Mouse (Mus musculus) telencephalon, adult 2 months (tissue): Measurements from ENCODE around the gene Ttc23.

Experiments used
- DNase-seq: peaks from one replicate; pipeline ENCODE4 v3.0.0-alpha.2; 2011; ENCODE audit warnings: low read depth, low spot score

Gene Ttc23

DNA sequence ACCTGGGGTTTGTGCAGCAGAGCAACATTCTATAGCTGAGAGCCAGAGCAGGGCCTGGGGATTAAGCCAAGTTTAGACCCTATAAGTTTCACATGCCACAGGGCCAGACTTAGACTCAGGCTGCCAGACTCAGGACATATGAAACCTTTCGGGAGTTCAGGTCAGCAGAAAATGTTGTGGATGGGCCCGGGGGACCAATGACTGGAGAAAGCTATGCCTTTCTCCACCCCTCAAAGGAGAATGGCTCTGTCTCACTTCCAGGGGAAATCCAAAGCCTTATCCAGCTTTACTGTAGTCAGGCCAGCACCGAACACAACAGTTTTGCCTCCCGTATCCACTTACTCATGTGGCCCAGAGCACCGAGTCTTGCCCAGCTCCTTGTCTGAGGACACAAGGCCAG lies 93.6 kb downstream of the Ttc23 start:
- DNase-seq: no peak

DNA sequence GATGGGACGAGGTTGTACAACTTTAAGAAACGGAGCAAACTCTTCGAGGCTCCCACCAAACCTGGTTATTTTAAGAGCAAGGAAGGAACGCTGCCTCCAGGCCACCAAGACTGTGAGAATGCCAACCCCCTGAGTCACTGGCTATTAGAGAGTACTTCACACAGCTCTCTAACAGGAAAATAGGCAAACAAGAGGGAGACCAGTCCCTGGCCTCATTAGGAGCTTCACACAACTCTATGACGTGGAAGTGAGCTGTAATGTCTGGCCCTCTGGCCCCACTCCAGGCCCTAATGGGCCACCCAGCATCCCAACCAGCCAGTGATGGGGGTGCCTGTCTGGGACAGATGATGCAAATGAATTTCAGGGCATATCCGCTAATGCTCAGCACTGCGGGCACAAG lies 94.5 kb downstream of the Ttc23 start:
- no peak for DNase-seq

DNA sequence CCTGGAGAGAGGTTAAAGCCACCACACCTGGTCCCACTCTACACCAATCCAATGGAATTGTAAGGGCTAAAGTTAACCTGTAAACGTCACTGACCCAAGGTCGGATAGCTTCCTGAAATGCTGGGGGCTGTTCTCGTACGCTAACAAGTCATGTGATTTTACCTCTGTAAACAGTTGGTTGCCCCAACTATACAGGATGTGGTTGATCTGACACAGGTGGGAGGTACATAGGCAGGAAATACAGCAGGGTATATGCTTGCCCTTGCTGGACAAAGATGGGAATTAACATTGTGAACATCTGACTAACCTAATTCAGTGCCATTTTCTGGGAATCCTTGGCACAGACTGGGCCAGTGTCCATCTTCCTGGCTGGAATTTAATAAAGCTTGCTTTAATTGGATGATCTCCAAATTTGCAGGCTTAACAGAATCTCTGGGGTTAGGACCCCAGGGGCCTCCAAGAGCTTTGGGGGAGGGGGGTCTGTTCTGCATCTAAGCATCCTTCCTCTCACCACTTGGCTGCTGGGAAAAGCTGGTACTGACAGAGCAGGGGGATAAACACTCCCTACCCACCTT lies 100.6 kb downstream of the Ttc23 start:
- DNase-seq: no peak

DNA sequence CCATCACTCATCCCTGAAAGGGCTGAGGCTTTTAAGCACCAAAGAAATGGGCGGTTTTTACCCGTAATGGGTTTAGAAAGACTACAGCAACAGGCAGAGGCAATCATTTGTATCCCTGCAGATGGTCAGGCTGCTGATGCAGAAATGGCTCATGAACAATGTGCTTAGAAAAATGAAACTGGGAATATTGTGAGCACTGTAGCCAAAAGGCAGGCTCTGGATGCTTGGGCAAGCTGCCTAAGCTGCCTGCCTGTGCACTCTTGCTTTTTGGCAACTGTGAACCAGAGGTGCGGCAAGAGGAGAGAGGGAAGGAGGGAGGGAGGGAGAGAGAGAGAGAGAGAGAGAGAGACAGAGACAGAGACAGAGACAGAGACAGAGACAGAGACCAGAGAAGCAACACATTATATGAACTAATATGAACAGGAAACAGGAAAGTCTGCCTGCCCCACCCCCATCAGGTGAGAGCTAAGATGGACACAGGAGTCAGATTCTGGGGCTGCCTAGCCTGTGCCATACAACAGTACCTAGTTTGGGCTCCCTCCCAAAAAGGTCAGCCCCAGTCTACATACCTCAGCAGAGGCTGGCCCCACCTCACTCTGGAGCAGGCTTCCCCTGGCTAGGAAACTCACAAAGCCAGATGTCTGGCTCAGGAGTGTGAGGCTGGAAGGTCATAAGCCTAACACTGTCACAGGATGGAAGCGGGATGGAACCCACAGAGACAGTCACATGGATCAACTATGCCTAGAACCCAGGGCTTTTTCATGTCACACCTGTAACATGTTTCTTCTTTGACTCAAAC lies 102.4 kb downstream of the Ttc23 start:
- DNase-seq: peak; percentile 21

DNA sequence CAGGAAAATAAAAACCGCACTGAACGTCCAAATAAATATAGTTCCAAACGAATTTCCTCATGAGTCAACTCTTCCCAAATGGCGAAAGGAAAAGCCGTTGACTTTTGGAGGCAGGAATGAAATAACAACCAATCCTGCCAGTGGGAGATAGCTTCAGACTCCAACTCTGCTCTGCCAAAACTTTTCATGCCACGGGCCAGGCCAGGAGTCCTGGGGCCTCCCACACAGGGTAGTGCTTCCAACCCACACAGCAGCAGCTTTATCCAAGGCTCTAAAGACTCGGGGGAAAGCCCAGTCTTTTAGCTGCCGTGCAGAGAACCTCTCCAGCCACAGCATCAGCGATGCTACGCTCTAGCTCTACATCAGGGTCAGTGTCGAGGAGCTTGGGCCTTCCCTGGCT lies 107.4 kb downstream of the Ttc23 start:
- DNase-seq: no peak

DNA sequence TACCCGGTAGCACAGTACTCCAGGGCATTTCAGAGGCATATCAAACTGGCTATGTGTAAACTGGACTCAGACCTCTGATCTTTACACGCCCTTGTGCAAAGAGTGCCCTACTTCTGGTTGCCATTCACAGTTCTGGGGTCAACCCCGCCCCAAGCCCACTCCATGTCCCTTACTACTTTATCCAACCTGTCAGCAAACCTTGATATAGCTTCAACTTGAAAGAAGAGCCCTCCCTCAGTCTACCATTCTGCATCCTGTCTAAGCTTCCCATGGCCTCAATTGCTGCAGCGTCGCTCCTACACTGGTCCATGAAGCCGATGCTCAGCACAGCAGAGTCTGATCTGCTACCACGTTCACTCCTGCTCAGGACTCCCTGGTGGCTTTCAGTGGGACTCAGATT lies 108.2 kb downstream of the Ttc23 start:
- DNase-seq: no peak

DNA sequence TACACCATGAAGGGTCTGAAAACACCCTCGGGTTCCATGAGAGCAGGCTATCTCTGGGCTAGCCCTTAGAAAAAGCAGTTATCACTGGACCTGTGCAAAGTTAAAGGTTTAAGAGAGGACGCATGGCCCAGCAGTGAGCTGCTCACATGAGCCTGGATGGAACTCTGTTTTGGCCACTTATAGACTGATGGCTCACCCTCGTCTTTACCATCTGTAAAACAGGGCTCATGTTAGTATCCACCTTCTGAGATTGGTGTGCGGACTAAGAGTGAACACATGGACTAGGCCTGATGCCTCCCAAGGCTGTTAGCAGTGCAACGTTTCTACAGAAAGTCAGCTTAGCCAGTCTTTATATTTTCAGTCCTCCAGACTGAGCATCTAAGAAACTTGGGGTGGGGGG lies 109.4 kb downstream of the Ttc23 start:
- DNase-seq: no peak

DNA sequence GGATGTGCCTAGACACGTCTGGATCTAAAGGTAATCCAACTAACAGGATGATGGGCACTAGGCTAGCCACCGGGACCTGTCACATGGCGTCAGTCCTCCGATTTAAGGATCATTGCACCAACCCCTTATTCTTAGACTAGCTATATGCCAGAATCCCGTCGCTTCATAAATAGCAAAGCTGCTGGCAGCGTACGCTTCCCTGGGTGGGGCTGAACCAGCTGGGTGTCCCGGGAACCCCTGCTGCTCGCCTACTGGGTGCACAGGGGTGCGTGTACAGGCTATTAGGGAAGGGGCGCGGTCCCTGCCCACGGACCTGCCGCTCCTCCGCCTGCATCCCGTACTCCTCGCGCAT lies 111.3 kb downstream of the Ttc23 start:
- DNase-seq: no peak

DNA sequence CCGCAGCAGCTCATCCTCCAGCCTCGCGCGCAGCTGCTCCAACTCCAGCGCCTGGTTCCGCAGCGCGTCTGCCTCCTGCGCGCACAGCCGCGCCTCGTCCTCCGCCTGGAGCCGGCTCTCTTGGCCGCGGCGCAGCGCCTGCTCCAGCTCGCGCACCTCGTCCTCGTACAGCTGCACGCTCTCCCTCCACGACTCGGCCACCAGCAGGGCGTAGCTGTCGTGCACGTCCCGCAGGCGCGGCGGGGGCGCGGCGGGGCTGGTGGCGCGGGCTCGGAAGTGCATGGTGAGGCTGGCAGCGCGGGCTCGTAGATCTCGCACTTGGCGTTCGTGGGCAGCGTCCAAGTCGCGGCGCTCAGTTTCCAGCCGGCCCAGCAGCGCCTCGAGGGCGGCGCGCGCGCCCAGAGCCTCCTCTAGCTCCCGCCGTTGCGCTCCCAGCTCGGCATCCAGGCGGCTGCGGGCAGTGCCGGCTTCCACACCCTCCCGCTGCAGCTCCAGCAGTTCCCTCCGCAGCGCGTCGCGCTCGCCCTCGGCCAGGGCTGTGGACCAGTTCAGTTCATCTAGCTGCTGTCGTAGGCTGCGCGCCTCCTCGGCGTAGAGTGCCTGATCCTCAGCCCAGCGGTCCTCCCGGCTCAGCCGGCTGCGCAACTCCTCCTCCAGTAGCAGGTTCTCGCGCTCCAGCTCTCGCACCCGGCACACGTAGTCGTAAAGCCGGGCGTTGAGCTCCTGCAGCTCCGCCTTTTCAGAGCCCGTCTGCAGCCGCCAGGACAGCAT lies 111.8 kb downstream of the Ttc23 start:
- peak; percentile 44 for DNase-seq

DNA sequence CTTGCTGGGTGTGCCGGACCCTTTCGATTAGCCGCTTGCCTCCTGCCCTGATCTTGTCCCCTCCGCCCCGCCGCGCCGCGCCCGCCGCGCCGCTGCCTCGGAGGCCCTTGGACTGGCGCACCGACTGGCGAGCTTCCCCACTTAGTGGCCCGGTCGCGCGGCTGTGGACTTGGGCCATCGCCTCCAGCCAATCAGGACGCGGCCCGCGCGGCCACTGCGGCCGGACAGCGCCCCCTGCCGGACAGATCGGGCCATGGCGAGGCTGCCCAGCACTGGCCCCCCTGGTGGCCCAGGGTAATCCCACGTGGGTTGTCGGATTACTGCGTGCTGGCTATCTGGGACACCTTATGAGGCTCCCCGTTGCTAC lies 112.4 kb downstream of the Ttc23 start, which contains the start of gene Synm:
Gene Synm (minus strand): TSS at position 114 of the 367 bp plus-strand sequence.
- DNase-seq: peak; percentile 50

DNA sequence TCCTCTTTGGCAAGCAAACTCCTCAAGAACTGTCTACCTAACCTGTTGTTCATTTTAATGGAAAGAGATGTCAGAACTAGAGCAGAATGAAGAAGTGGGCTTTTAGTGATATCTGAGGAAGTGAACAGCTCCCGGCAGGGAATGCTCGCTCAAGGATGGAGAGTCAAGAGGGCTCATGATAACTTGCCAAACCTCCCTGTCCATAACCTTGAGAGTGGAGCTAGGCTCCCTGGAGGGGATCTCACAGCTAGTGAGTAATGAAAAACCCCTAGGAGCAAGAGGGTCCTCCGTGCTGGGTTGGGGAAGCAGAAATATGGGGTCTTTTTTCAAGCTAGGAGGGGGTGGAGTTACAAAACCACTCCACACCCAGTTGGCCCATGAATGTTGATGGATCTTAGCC lies 116.4 kb downstream of the Ttc23 start:
- DNase-seq: no peak

DNA sequence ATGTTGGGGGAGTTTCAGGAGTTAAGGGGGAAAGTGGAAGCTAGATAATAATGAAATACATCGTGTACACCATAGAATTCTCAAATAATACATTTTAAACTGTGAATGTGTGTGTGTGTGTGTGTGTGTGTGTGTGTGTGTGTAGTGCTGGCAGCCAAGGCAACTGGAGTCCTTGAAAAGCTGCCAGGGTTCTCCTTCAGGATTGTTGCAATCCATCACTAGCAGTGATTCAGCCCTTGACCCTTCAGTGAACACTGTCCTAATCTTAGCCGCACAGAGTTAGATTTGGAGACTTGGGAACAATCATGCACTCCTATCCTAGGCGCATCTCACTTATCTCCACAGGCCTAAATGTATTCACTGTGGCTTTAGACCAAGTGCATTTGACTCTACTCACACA lies 120.9 kb downstream of the Ttc23 start:
- DNase-seq: no peak

DNA sequence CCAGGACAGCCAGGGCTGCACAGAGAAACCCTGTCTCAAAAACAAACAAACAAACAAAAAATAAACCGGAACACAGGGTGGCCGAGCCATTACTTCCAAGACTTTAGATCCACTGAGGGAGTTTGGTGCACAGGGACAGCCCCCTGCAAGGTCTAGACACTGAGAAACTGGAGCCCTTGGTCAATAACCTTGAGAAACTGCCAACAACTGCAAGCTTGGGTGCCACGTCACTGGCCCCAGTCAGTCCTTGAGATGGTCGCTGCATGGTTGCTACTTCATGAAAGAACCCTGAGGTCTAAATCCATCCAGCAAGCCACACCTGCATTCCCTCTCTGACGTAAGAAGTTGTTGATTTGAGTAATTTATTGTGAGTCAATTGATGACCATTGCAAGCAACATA lies 122.3 kb downstream of the Ttc23 start:
- no peak for DNase-seq

DNA sequence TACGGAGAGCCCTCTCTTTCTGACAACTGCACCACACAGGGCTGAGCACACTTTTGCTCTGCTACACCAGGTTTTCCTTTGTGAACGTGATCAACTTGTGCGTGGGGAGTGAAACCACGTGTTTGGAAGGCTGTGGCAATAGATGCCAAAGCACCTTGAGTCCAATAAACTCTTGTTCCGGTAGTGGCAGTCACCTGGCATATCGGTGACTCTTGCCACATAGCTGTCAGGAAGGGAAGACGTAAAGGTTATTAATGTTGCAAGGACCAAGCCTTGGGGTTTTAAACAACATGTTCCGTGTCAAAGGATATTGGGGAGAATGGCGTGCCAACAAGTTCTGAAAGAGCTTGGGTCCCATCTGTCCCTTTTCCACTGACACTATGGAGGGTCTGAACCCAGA lies 125.0 kb downstream of the Ttc23 start:
- no peak for DNase-seq

DNA sequence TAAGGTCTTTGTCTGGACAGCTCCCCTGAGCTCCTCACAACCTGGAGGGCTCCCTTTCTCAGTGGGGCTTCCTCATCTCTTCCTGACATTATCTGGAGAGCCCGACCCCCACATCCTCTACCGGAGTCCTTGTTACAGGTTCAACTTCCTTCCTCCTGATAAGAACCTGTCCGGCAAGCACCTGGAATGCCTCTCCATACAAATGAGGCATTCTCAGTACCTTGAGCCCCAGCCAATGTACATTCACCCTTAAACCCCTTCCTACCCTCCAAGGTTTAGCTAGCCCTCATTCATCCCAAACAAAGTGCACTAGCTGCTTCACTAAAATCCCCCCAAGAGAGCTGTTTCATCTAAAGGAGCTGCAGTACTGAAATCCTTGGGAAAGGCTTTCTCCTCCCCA lies 128.4 kb downstream of the Ttc23 start:
- DNase-seq: no peak

DNA sequence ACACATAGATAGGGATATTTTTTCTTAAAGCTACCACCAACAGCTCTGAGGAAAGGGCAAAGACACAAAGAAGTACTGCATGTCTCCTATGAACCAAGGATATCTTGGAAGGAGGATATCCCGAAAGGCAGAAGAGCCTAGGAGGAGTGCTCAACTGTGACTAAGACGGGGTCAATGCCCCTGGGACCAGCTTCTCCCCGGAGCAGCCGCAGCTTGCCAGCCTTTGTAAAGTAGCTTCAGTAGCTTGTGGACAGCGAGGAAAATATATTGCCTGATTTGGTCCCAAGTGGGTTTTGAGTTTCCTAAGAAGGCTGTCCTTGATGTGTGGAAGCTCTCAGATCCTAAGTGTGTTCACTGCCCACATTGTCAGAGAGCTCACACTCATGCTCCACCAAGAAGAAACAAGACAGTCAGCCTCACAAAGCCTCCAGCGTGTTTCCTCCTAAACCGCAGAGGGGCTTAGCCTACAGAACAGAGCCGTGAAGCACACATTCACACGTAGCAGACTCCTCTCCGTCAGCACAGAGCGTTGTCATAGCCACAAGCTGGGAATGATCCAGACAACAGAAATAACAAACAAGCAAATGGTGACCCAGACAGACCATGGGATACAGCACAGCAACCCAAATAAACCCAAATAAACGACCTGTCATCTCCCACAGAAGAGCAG lies 129.6 kb downstream of the Ttc23 start:
- DNase-seq: no peak

DNA sequence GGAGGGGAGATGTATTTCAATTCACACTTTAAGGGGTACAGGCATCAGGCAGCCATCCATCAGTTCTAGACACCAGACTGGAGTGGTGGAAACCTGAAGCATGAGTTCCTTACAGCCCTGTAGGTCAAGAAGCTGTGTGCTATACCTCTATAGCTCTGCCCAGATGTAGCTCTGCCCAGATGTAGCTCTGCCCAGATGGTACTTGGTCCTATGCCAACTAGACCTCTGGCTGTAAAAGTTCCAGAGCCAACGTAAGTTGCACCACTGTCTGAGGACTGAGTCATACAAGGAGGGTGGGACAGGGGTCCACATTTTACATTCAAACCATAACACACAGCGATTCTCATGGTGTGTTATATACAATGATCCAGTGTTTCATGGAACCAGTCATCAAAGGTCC lies 140.7 kb downstream of the Ttc23 start:
- DNase-seq: no peak

DNA sequence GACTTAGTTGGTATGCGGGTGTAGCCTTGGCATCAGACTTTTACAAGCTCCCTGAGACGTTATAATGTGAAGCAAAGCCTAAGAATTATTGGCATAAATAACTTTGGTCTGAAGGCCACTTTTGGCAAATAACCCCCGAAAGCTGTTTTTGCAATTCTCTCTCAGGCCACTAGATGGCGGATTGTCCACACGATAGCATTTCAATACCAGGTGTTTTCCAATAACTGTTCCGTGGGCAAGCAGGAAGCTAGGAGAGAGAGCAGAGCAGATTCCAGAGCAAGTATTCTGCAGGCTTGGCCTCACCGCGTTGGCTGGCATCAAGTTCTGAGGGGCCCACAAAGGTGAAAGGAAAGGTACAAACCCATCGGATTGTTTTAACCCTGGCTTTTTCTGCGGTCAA lies 141.5 kb downstream of the Ttc23 start:
- no peak for DNase-seq

DNA sequence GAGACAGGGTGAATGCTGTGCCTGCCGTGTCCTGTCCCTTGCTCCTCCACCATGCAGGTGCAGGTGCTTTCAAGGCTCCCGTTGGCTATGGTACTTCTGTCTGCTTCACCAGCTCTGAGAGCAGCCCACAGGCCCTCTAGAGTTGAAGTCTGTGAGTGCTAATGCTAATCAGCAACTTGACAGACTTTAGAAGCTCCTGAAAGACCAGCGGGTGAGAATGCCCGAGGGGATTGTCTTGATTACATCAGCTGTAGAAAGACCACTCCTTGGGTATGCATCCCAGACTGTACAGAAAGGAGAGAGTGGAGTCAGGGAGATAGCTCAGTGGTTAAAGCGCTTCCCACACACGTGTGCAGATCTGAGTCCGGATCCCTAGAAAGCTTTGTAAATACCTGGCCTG lies 144.0 kb downstream of the Ttc23 start:
- no peak for DNase-seq

DNA sequence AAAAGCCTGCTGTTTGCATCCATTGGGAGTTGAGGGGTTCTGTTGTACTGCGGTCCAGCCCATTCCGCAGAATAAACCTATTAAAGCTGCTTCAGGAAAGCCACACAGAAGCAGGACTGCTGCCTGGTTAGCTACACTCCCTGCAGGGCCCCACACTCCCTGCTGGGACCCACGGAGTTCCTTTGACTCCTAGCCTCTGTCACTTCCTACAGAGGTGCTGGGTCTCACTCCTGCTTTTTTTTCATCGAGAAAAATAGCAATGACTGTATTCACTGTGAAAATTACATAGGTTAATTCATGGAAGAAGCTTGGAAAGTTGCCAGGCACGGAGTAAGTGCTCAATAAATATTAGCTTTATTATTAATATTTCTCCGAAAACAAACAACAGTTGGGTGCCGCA lies 146.2 kb downstream of the Ttc23 start:
- no peak for DNase-seq

DNA sequence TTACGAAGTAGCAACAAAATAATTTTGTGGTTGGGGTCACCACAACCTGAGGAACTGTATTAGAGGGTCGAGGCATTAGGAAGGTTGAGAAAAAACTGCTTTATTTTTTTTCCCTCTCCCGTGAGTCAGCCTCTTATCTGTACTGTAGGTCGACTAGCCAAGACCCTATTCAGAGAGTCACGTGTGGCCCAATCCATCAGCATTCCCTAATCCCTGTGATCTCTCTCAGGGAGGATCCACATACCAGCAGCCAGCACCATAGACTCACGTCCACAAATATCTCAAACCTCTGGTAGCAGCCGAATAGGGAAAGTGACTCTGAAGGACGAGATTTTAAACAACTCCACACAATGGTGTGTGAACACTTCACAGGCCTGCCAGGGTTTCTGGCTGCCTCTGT lies 149.9 kb downstream of the Ttc23 start:
- no peak for DNase-seq

DNA sequence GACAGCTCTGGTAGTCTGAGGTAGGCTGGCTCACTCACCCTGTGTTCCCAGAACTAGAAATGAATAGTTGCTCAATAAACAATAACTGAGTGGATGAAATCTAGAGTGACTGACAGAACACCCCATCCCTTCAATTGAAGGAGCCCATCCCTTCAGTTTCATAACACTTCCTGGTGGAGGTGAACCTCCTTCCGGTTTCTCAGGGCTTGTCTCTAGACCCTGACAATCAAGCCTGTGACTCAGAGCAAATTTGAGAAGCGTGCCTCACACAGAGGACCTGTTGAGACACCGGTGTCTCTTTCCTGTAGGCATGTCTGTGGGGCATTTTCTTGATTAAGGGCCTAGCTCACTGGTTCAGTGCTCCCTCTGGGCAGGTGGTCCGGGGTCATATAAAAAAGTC lies 151.3 kb downstream of the Ttc23 start:
- no peak for DNase-seq
